Mouse (Mus musculus) lung, postnatal 0 days (tissue): ENCODE results near the gene Abcb10. TPM values are rescaled to one million over a fixed set of nuclear protein-coding genes. Genes with fewer than 3 reads are reported as not detected.

Source experiments
- ATAC-seq: fragments of 200-750 bp; cut with Nextera tagmentation; 2 replicates; pipeline ENCODE4 v1.8.0; 2017; ENCODE audit warnings: moderate library complexity
- DNase-seq: peaks from one replicate; pipeline ENCODE4 v3.0.0-alpha.2; 2016; ENCODE audit warnings: low spot score
- H3K27ac ChIP-seq: fragments of 300-500 bp; sonication (generic); 2 replicates; pipeline ENCODE4 v1.5.1; 2014; ENCODE audit warnings: antibody characterized with exemption, mild to moderate bottlenecking, low read length, mixed read lengths
- H3K27me3 ChIP-seq: fragments of 300-500 bp; sonication (generic); replicated peaks from 2 replicates; pipeline ENCODE4 v1.6.1; 2014; ENCODE audit warnings: low read length, mixed read lengths; ENCODE audit not compliant: insufficient read depth
- H3K36me3 ChIP-seq: fragments of 300-500 bp; sonication (generic); 2 replicates; pipeline ENCODE4 v1.6.1; 2014; ENCODE audit warnings: low read length, mixed read lengths; ENCODE audit not compliant: insufficient read depth
- H3K4me1 ChIP-seq: fragments of 300-500 bp; sonication (generic); 2 replicates; pipeline ENCODE4 v1.6.1; 2014; ENCODE audit warnings: antibody characterized with exemption, low read depth, low read length, mixed read lengths; ENCODE audit not compliant: insufficient read depth
- H3K4me2 ChIP-seq: fragments of 300-500 bp; sonication (generic); replicated peaks from 2 replicates; pipeline ENCODE4 v1.6.1; 2014; ENCODE audit warnings: low read depth, mild to moderate bottlenecking, low read length, moderate library complexity, mixed read lengths
- H3K4me3 ChIP-seq: fragments of 300-500 bp; sonication (generic); 2 replicates; pipeline ENCODE4 v1.5.1; 2014; ENCODE audit warnings: low read depth, low read length
- H3K9ac ChIP-seq: fragments of 300-500 bp; sonication (generic); replicated peaks from 2 replicates; pipeline ENCODE4 v1.6.1; 2014; ENCODE audit warnings: low read depth, mild to moderate bottlenecking
- H3K9me3 ChIP-seq: fragments of 300-500 bp; sonication (generic); 2 replicates; pipeline ENCODE4 v1.6.1; 2016; ENCODE audit warnings: low read length, mixed read lengths
- CTCF ChIP-seq: IDR thresholded peaks from 2 replicates; pipeline ENCODE4 v1.5.1; 2016; ENCODE audit warnings: antibody characterized with exemption, mild to moderate bottlenecking
- EP300 ChIP-seq: IDR thresholded peaks from 2 replicates; pipeline ENCODE4 v1.6.1; 2016; ENCODE audit warnings: antibody characterized with exemption, mild to moderate bottlenecking, control low read depth
- WGBS: fragments of 180-500 bp; shearing (Covaris S2); extraction: QIAGEN DNeasy Blood & Tissue Kit; methylation state at CpG from one replicate; pipeline ENCODE4 v1.1.7; 2014; 5-methylcytosine and 5-hydroxymethylcytosine counted together
- polyA plus RNA-seq: library from polyadenylated mRNA; unstranded; fragments of >200 nt; fragmentation: Nextera tagmentation; extraction: Ambion mirVana; gene quantifications from 2 replicates; pipeline ENCODE4 v1.2.1, GENCODE M21; 2015

Gene Abcb10
- polyA plus RNA-seq, 1 experiment from 2014 or later: 10.4 TPM

DNA sequence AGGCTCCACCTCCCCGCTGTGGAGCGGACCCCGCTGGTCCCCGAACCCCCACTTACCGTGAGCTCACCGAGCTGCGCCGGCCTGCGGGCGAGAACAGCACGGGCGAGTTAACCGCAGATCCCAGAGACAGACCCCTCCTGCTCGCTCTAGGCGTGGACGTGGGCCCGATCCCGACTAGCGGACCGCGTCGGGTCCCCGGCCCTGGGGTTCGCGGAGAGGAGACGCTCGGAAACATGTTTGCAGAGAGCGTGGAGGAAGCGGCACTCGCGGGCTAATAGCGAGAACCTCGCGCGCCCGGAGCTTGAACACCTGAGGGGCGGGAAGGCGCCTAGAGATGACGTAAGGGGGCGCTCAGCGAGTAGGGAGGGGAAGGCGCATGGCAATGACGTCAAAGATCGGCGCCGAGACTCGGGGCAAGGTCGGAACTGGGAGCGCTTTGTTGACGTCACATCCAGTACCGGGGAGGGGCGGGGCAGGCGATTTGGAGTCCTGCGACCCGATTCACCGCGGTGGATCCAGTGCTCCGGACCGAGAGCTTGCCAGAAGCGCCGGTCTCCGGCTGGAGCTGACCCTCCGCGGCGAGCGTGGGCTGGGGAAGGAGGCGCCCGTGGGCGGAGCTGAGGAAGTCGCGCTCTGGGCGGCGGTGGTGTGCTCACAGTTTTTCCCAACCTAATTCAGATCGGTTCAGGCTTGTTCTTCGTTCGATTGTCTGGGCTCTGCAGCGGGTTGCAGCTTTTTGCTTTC, 33.8 kb downstream of the Abcb10 start, which contains the start of gene Nup133:
Nup133 (minus strand) TSS at position 324 of the 744 bp plus-strand sequence.
- TF ChIP-seq EP300 (no peak), CTCF (no peak; the same call in 1 of the 2 replicates)
- Histone ChIP-seq H3K36me3 (peaks cover 6% of the 10 kb centered on the region; the same call in 1 of the 2 replicates), H3K4me2 (peak within 1 kb of the TSS; percentile 93), H3K9ac (peak within 1 kb of the TSS; percentile 60), H3K4me1 (peaks cover 8% of the 10 kb centered on the region; the same call in 1 of the 2 replicates), H3K9me3 (no peaks in the 10 kb centered on the region), H3K27ac (peak within 1 kb of the TSS; percentile 92), H3K27me3 (no peaks in the 10 kb centered on the region), H3K4me3 (peak within 1 kb of the TSS; percentile 90)
- peak; percentile 99 for DNase-seq
- peak; percentile 91 for ATAC-seq
- WGBS: 2% methylated on average over 58 of the region's 77 CpGs

- H3K27ac ChIP-seq: no peak overlapping the region
- H3K4me3 ChIP-seq: no peak overlapping the region
- DNase-seq (no peak), ATAC-seq (no peak)
- H3K9me3 ChIP-seq: no peaks in the 10 kb centered on the region
- no peak overlapping the region for H3K4me2 ChIP-seq
- H3K36me3 ChIP-seq: peaks cover 41% of the 10 kb centered on the region; the same call in 1 of the 2 replicates
- TF ChIP-seq CTCF (no peak), EP300 (no peak)
- 91% methylated on average over 7 of the region's 7 CpGs for WGBS
- no peaks in the 10 kb centered on the region for H3K4me1 ChIP-seq
- H3K9ac ChIP-seq: no peak overlapping the region
- no peaks in the 10 kb centered on the region for H3K27me3 ChIP-seq
Measured at GRCm38 (mm10) chr8:123929026-123929425, 53.9 kb downstream of the Abcb10 start.

DNA sequence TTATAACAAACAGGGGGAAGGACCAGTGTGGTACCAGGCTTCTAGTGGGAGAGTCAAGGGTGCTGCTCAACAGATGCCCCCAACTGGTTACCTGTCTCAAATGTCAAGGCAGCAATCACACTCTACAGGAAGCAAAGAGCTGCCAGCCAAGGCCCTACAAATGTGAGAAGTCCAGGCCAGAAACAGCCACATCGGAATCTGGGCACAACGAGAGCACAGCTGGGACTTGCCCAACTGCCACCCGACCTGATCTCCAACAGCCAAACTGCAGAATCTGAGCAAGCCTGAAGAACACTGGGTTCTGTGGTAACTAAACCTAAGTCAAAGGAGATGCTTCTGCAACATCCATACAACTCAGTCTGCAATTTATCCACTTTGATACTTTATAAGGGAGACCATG, 57.3 kb downstream of the Abcb10 start:
- Histone ChIP-seq H3K36me3 (peaks cover 49% of the 10 kb centered on the region), H3K4me3 (no peak overlapping the region), H3K4me1 (no peaks in the 10 kb centered on the region), H3K27ac (no peak overlapping the region), H3K9me3 (no peaks in the 10 kb centered on the region), H3K27me3 (no peaks in the 10 kb centered on the region), H3K4me2 (no peak overlapping the region), H3K9ac (no peak overlapping the region)
- ATAC-seq (no peak), DNase-seq (no peak)
- TF ChIP-seq CTCF (no peak), EP300 (no peak)
- WGBS: 82% methylated on average over 3 of the region's 3 CpGs

GRCm38 (mm10) chr8:123924719-123925118, 58.2 kb downstream of the Abcb10 start:
- DNase-seq (peak; percentile 91), ATAC-seq (peak; percentile 86)
- H3K4me2 ChIP-seq: no peak overlapping the region
- H3K4me1 ChIP-seq: no peaks in the 10 kb centered on the region
- H3K9me3 ChIP-seq: no peaks in the 10 kb centered on the region
- WGBS: 17% methylated on average over 2 of the region's 2 CpGs
- no peak overlapping the region for H3K27ac ChIP-seq
- H3K36me3 ChIP-seq: peaks cover 48% of the 10 kb centered on the region
- TF ChIP-seq EP300: no peak
- TF ChIP-seq CTCF: peak; percentile 97
- H3K4me3 ChIP-seq: no peak overlapping the region
- no peak overlapping the region for H3K9ac ChIP-seq
- H3K27me3 ChIP-seq: no peaks in the 10 kb centered on the region

- ATAC-seq (no peak), DNase-seq (no peak)
- Histone ChIP-seq H3K9me3 (no peaks in the 10 kb centered on the region), H3K27me3 (no peaks in the 10 kb centered on the region), H3K4me2 (no peak overlapping the region), H3K4me1 (no peaks in the 10 kb centered on the region), H3K9ac (no peak overlapping the region), H3K4me3 (no peak overlapping the region), H3K27ac (no peak overlapping the region), H3K36me3 (peaks cover 25% of the 10 kb centered on the region)
- TF ChIP-seq CTCF (no peak), EP300 (no peak)
- WGBS: 91% methylated on average over 3 of the region's 3 CpGs
Measured at GRCm38 (mm10) chr8:123914635-123915034, 68.3 kb downstream of the Abcb10 start.

GRCm38 (mm10) chr8:123912265-123912664, 70.7 kb downstream of the Abcb10 start:
- TF ChIP-seq EP300 (no peak), CTCF (no peak)
- no peaks in the 10 kb centered on the region for H3K27me3 ChIP-seq
- no peak overlapping the region for H3K9ac ChIP-seq
- H3K4me3 ChIP-seq: no peak overlapping the region
- no peak for DNase-seq
- H3K4me1 ChIP-seq: no peaks in the 10 kb centered on the region
- 95% methylated on average over 4 of the region's 4 CpGs for WGBS
- H3K9me3 ChIP-seq: no peaks in the 10 kb centered on the region
- no peak overlapping the region for H3K27ac ChIP-seq
- peaks cover 39% of the 10 kb centered on the region for H3K36me3 ChIP-seq
- H3K4me2 ChIP-seq: no peak overlapping the region
- ATAC-seq: no peak
